Mouse (Mus musculus) ES-Bruce4 (cell line): ENCODE measurements around the gene Insr.

Experiments used
- CTCF ChIP-seq: IDR thresholded peaks from one replicate; pipeline ENCODE4 v1.8.1; 2011; ENCODE audit warnings: low read depth, low read length
- EP300 ChIP-seq: IDR thresholded peaks from 2 replicates; pipeline ENCODE4 v1.6.1; 2011; ENCODE audit warnings: low read depth, low read length; ENCODE audit not compliant: insufficient read depth
- POLR2A ChIP-seq: IDR thresholded peaks from one replicate; pipeline ENCODE4 v1.8.1; 2011; ENCODE audit warnings: low read length; ENCODE audit not compliant: insufficient read depth

DNA sequence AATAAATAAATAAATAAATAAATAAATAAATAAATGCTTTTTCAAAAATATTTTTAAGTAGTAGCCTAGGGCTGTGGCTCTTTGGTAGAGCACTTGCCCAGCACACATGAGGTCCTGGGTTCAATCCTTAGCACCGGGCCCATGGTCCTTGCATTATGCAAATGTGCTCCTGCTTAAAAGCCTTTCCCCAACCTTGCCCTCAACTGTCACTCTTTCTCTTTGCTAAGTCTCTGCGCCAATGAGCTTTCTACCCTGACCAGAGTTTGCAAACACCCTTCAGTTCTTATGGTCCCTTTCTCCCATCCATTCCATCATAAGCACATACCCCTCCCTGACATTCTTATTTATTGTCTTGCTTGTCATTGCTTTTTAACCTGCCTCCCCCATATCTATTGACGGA is 1.9 kb upstream of the Insr start:
- TF ChIP-seq CTCF (no peak), POLR2A (no peak), EP300 (no peak)
